Mouse (Mus musculus) neural tube, embryonic 15.5 days (tissue): ENCODE measurements around the gene Lypd3. TPM values are rescaled to one million over a fixed set of nuclear protein-coding genes. Genes with fewer than 3 reads are reported as not detected.

Source experiments
- ATAC-seq: fragments of 200-750 bp; cut with Nextera tagmentation; 2 replicates; pipeline ENCODE4 v1.8.0; 2017; ENCODE audit warnings: mild to moderate bottlenecking, moderate TSS enrichment, moderate library complexity; ENCODE audit not compliant: low FRiP score
- H3K27ac ChIP-seq: fragments of 300-500 bp; sonication (generic); replicated peaks from 2 replicates; pipeline ENCODE4 v1.5.1; 2015; ENCODE audit warnings: mild to moderate bottlenecking, inconsistent platforms
- H3K27me3 ChIP-seq: fragments of 300-500 bp; sonication (generic); replicated peaks from 2 replicates; pipeline ENCODE4 v1.6.1; 2015; ENCODE audit warnings: inconsistent platforms
- H3K36me3 ChIP-seq: fragments of 300-500 bp; sonication (generic); 2 replicates; pipeline ENCODE4 v1.6.1; 2015; ENCODE audit warnings: inconsistent platforms
- H3K4me1 ChIP-seq: fragments of 300-500 bp; sonication (generic); 2 replicates; pipeline ENCODE4 v1.6.1; 2015; ENCODE audit warnings: inconsistent platforms
- H3K4me2 ChIP-seq: fragments of 300-500 bp; sonication (generic); 2 replicates; pipeline ENCODE4 v1.6.1; 2015; ENCODE audit warnings: inconsistent platforms, mild to moderate bottlenecking, moderate library complexity
- H3K4me3 ChIP-seq: fragments of 300-500 bp; sonication (generic); replicated peaks from 2 replicates; pipeline ENCODE4 v1.5.1; 2015; ENCODE audit warnings: mild to moderate bottlenecking, inconsistent platforms
- H3K9ac ChIP-seq: fragments of 300-500 bp; sonication (generic); replicated peaks from 2 replicates; pipeline ENCODE4 v1.6.1; 2015; ENCODE audit warnings: mild to moderate bottlenecking, inconsistent platforms
- H3K9me3 ChIP-seq: fragments of 300-500 bp; sonication (generic); replicated peaks from 2 replicates; pipeline ENCODE4 v1.6.1; 2016; ENCODE audit warnings: inconsistent platforms
- WGBS: fragments of 180-500 bp; shearing (Covaris S2); methylation state at CpG from one replicate; pipeline ENCODE4 v1.1.7; 2015; ENCODE audit warnings: mixed read lengths; 5-methylcytosine and 5-hydroxymethylcytosine counted together
- polyA plus RNA-seq: library from polyadenylated mRNA; unstranded; fragments of >200 nt; fragmentation: Nextera tagmentation; extraction: Ambion mirVana; gene quantifications from 2 replicates; pipeline ENCODE4 v1.2.1, GENCODE M21; 2015

Gene Lypd3
- 0.36 and 0.78 TPM in 2 replicates for polyA plus RNA-seq

- no peaks in the 10 kb centered on the region for H3K9me3 ChIP-seq
- H3K4me3 ChIP-seq = peak within 1 kb of the TSS; percentile 6; the same call in 1 of the 2 replicates
- no peak for ATAC-seq
- no peak within 1 kb of the TSS for H3K9ac ChIP-seq
- H3K4me2 ChIP-seq = peak within 1 kb of the TSS; percentile 40
- peaks cover 20% of the 10 kb centered on the region for H3K4me1 ChIP-seq
- H3K36me3 ChIP-seq = no peaks in the 10 kb centered on the region
- peaks cover 52% of the 10 kb centered on the region for H3K27me3 ChIP-seq
- WGBS = 14% methylated on average over 15 of the region's 15 CpGs
- H3K27ac ChIP-seq = no peak within 1 kb of the TSS
Measured at GRCm38 (mm10) chr7:24636264-24636663, at the start of gene Lypd3. Gene Lypd3 (plus strand): TSS chr7:24636550.

GRCm38 (mm10) chr7:24586828-24587227, 49.5 kb upstream of the Lypd3 start:
- H3K4me3 ChIP-seq = peak overlapping the region; percentile 69
- peaks cover 21% of the 10 kb centered on the region for H3K27me3 ChIP-seq
- peaks cover 22% of the 10 kb centered on the region for H3K4me1 ChIP-seq
- no peak overlapping the region; the same call in 1 of the 2 replicates for H3K27ac ChIP-seq
- ATAC-seq = peak; percentile 74
- 6% methylated on average over 8 of the region's 8 CpGs for WGBS
- H3K9me3 ChIP-seq = no peaks in the 10 kb centered on the region
- H3K36me3 ChIP-seq = no peaks in the 10 kb centered on the region
- peak overlapping the region; percentile 72 for H3K4me2 ChIP-seq
- peak overlapping the region; percentile 90 for H3K9ac ChIP-seq

GRCm38 (mm10) chr7:24587330-24588105, 48.8 kb upstream of the Lypd3 start, which contains the start of the genes Ethe1 and Zfp575:
Gene Ethe1 (plus strand): TSS chr7:24587543.
Gene Zfp575 (minus strand): TSS chr7:24587641.
- WGBS = 4% methylated on average over 30 of the region's 30 CpGs
- peak; percentile 89 for ATAC-seq
- peak within 1 kb of the TSS; percentile 80 for H3K27ac ChIP-seq

GRCm38 (mm10) chr7:24588336-24588735, 48.0 kb upstream of the Lypd3 start:
- no peak for ATAC-seq
- H3K4me1 ChIP-seq = peaks cover 30% of the 10 kb centered on the region
- H3K9me3 ChIP-seq = no peaks in the 10 kb centered on the region
- no peaks in the 10 kb centered on the region for H3K36me3 ChIP-seq
- H3K4me3 ChIP-seq = no peak overlapping the region
- no peak overlapping the region for H3K9ac ChIP-seq
- peaks cover 21% of the 10 kb centered on the region for H3K27me3 ChIP-seq
- WGBS = 84% methylated on average over 13 of the region's 13 CpGs
- no peak overlapping the region for H3K4me2 ChIP-seq
- H3K27ac ChIP-seq = no peak overlapping the region

More at GRCm38 (mm10) chr7:24587330-24588105, 48.8 kb upstream of the Lypd3 start, which contains the start of the genes Ethe1 and Zfp575:
- H3K4me1 ChIP-seq = peaks cover 25% of the 10 kb centered on the region
- H3K36me3 ChIP-seq = no peaks in the 10 kb centered on the region
- H3K9ac ChIP-seq = peak within 1 kb of the TSS; percentile 90
- no peaks in the 10 kb centered on the region for H3K9me3 ChIP-seq
- H3K4me3 ChIP-seq = peak within 1 kb of the TSS; percentile 69
- H3K27me3 ChIP-seq = peaks cover 21% of the 10 kb centered on the region
- H3K4me2 ChIP-seq = peak within 1 kb of the TSS; percentile 72

GRCm38 (mm10) chr7:24591735-24592134, 44.6 kb upstream of the Lypd3 start:
- no peak overlapping the region for H3K4me2 ChIP-seq
- H3K27ac ChIP-seq = no peak overlapping the region
- H3K9ac ChIP-seq = no peak overlapping the region
- 75% methylated on average over 5 of the region's 5 CpGs for WGBS
- no peaks in the 10 kb centered on the region for H3K9me3 ChIP-seq
- peaks cover 34% of the 10 kb centered on the region for H3K4me1 ChIP-seq
- ATAC-seq = no peak
- H3K4me3 ChIP-seq = no peak overlapping the region
- H3K36me3 ChIP-seq = no peaks in the 10 kb centered on the region
- peaks cover 7% of the 10 kb centered on the region for H3K27me3 ChIP-seq

- H3K4me3 ChIP-seq = no peak overlapping the region
- H3K36me3 ChIP-seq = no peaks in the 10 kb centered on the region
- H3K4me1 ChIP-seq = peaks cover 30% of the 10 kb centered on the region
- H3K4me2 ChIP-seq = no peak overlapping the region
- H3K27me3 ChIP-seq = peaks cover 5% of the 10 kb centered on the region; the same call in 1 of the 2 replicates
- ATAC-seq = no peak
- no peak overlapping the region for H3K27ac ChIP-seq
- WGBS = 64% methylated on average over 4 of the region's 4 CpGs
- no peaks in the 10 kb centered on the region for H3K9me3 ChIP-seq
- no peak overlapping the region for H3K9ac ChIP-seq
Measured at GRCm38 (mm10) chr7:24592163-24592562, 44.2 kb upstream of the Lypd3 start.

GRCm38 (mm10) chr7:24592781-24593180, 43.6 kb upstream of the Lypd3 start:
- no peaks in the 10 kb centered on the region for H3K9me3 ChIP-seq
- ATAC-seq = no peak
- no peak overlapping the region for H3K9ac ChIP-seq
- WGBS = 80% methylated on average over 6 of the region's 6 CpGs
- H3K4me2 ChIP-seq = peak overlapping the region; percentile 73; the same call in 1 of the 2 replicates
- H3K36me3 ChIP-seq = no peaks in the 10 kb centered on the region
- H3K27me3 ChIP-seq = peaks cover 5% of the 10 kb centered on the region; the same call in 1 of the 2 replicates
- H3K4me3 ChIP-seq = no peak overlapping the region
- H3K4me1 ChIP-seq = peaks cover 24% of the 10 kb centered on the region
- no peak overlapping the region for H3K27ac ChIP-seq

GRCm38 (mm10) chr7:24593621-24594308, 42.6 kb upstream of the Lypd3 start:
- Histone ChIP-seq H3K4me2 (peak overlapping the region; percentile 73), H3K9ac (peak overlapping the region; percentile 65), H3K9me3 (no peaks in the 10 kb centered on the region), H3K27me3 (peaks cover 5% of the 10 kb centered on the region; the same call in 1 of the 2 replicates), H3K27ac (no peak overlapping the region), H3K4me1 (peaks cover 22% of the 10 kb centered on the region), H3K36me3 (no peaks in the 10 kb centered on the region), H3K4me3 (peak overlapping the region; percentile 69)
- 2% methylated on average over 39 of the region's 39 CpGs for WGBS
- peak; percentile 90 for ATAC-seq

GRCm38 (mm10) chr7:24594309-24594803, 42.0 kb upstream of the Lypd3 start:
- peaks cover 5% of the 10 kb centered on the region; the same call in 1 of the 2 replicates for H3K27me3 ChIP-seq
- H3K4me1 ChIP-seq = peaks cover 22% of the 10 kb centered on the region
- no peak overlapping the region for H3K27ac ChIP-seq
- H3K9me3 ChIP-seq = no peaks in the 10 kb centered on the region
- H3K36me3 ChIP-seq = no peaks in the 10 kb centered on the region
- peak; percentile 19; the same call in 1 of the 2 replicates for ATAC-seq
- H3K9ac ChIP-seq = peak overlapping the region; percentile 65
- 3% methylated on average over 13 of the region's 13 CpGs for WGBS
- peak overlapping the region; percentile 73 for H3K4me2 ChIP-seq
- peak overlapping the region; percentile 69 for H3K4me3 ChIP-seq

GRCm38 (mm10) chr7:24595464-24595863, 40.9 kb upstream of the Lypd3 start:
- H3K4me2 ChIP-seq = no peak overlapping the region
- no peak for ATAC-seq
- no peaks in the 10 kb centered on the region for H3K36me3 ChIP-seq
- H3K9me3 ChIP-seq = no peaks in the 10 kb centered on the region
- H3K27me3 ChIP-seq = peaks cover 5% of the 10 kb centered on the region; the same call in 1 of the 2 replicates
- no peak overlapping the region for H3K4me3 ChIP-seq
- H3K9ac ChIP-seq = no peak overlapping the region
- peaks cover 22% of the 10 kb centered on the region for H3K4me1 ChIP-seq
- WGBS = 85% methylated on average over 2 of the region's 2 CpGs
- H3K27ac ChIP-seq = no peak overlapping the region

GRCm38 (mm10) chr7:24598121-24598520, 38.2 kb upstream of the Lypd3 start:
- H3K36me3 ChIP-seq = no peaks in the 10 kb centered on the region
- peaks cover 5% of the 10 kb centered on the region; the same call in 1 of the 2 replicates for H3K27me3 ChIP-seq
- no peak overlapping the region for H3K27ac ChIP-seq
- H3K9ac ChIP-seq = no peak overlapping the region
- 77% methylated on average over 4 of the region's 4 CpGs for WGBS
- H3K4me1 ChIP-seq = peaks cover 24% of the 10 kb centered on the region
- no peak for ATAC-seq
- no peaks in the 10 kb centered on the region for H3K9me3 ChIP-seq
- no peak overlapping the region for H3K4me3 ChIP-seq
- no peak overlapping the region for H3K4me2 ChIP-seq
